Mouse (Mus musculus) cortical plate, adult 2 months (tissue): Measurements from ENCODE around the gene Hbs1l.

Experiments used
- CTCF ChIP-seq: fragments of 200-500 bp; IDR thresholded peaks from 2 replicates; pipeline ENCODE4 v1.5.1; 2011; ENCODE audit warnings: mild to moderate bottlenecking, control low read depth, low read length; ENCODE audit not compliant: insufficient read depth; ENCODE audit errors: extremely low read depth
- POLR2A ChIP-seq: fragments of 200-500 bp; IDR thresholded peaks from 2 replicates; pipeline ENCODE4 v1.6.1; 2011; ENCODE audit warnings: mild to moderate bottlenecking, low read length, control low read depth; ENCODE audit not compliant: insufficient read depth; ENCODE audit errors: extremely low read depth

- TF ChIP-seq CTCF (no peak), POLR2A (no peak)
These were observed 120.4 kb downstream of the Hbs1l start for GRCm38 (mm10) chr10:21416184-21416583.
